Mouse (Mus musculus) hindbrain, embryonic 11.5 days (tissue): ENCODE measurements around the gene Lemd1. TPM values are rescaled to one million over a fixed set of nuclear protein-coding genes. Genes with fewer than 3 reads are reported as not detected.
A peak's percentile ranks its signal among the peaks of the same experiment; 100 is the strongest.

ENCODE experiments used
- ATAC-seq: fragments of 200-750 bp; cut with Nextera tagmentation; 2 replicates; pipeline ENCODE4 v1.8.0; 2017; ENCODE audit warnings: mild to moderate bottlenecking, moderate TSS enrichment, moderate library complexity; ENCODE audit not compliant: low FRiP score
- DNase-seq: peaks from one replicate; pipeline ENCODE4 v3.0.0-alpha.2; 2015; ENCODE audit warnings: low spot score
- H3K27ac ChIP-seq: fragments of 300-500 bp; sonication (generic); 2 replicates; pipeline ENCODE4 v1.5.1; 2014; ENCODE audit warnings: mild to moderate bottlenecking, low read depth, low read length
- H3K27me3 ChIP-seq: fragments of 300-500 bp; sonication (generic); 2 replicates; pipeline ENCODE4 v1.6.1; 2014; ENCODE audit warnings: mild to moderate bottlenecking, low read length, moderate library complexity, mixed read lengths; ENCODE audit not compliant: control insufficient read depth, insufficient read depth
- H3K36me3 ChIP-seq: fragments of 300-500 bp; sonication (generic); 2 replicates; pipeline ENCODE4 v1.6.1; 2014; ENCODE audit warnings: mild to moderate bottlenecking, low read length, moderate library complexity, mixed read lengths; ENCODE audit not compliant: control insufficient read depth, insufficient read depth
- H3K4me1 ChIP-seq: fragments of 300-500 bp; sonication (generic); replicated peaks from 2 replicates; pipeline ENCODE4 v1.6.1; 2014; ENCODE audit warnings: low read length, mixed read lengths; ENCODE audit not compliant: control insufficient read depth, insufficient read depth
- H3K4me2 ChIP-seq: fragments of 300-500 bp; sonication (generic); replicated peaks from 2 replicates; pipeline ENCODE4 v1.6.1; 2014; ENCODE audit warnings: mild to moderate bottlenecking, low read depth, low read length
- H3K4me3 ChIP-seq: fragments of 300-500 bp; sonication (generic); 2 replicates; pipeline ENCODE4 v1.5.1; 2014; ENCODE audit warnings: low read depth, low read length
- H3K9ac ChIP-seq: fragments of 300-500 bp; sonication (generic); 2 replicates; pipeline ENCODE4 v1.6.1; 2014; ENCODE audit warnings: low read depth, low read length
- H3K9me3 ChIP-seq: fragments of 300-500 bp; sonication (generic); 2 replicates; pipeline ENCODE4 v1.6.1; 2016; ENCODE audit warnings: low read length; ENCODE audit not compliant: control insufficient read depth
- WGBS: fragments of 180-500 bp; shearing (Covaris S2); extraction: QIAGEN DNeasy Blood & Tissue Kit; methylation state at CpG from one replicate; pipeline ENCODE4 v1.1.7; 2014; 5-methylcytosine and 5-hydroxymethylcytosine counted together
- polyA plus RNA-seq: library from polyadenylated mRNA; unstranded; fragments of >200 nt; fragmentation: Nextera tagmentation; extraction: Ambion mirVana; gene quantifications from 2 replicates; pipeline ENCODE4 v1.2.1, GENCODE M21; 2014

Gene Lemd1
- polyA plus RNA-seq, 1 experiment from 2014 or later = 11.3 TPM

DNA sequence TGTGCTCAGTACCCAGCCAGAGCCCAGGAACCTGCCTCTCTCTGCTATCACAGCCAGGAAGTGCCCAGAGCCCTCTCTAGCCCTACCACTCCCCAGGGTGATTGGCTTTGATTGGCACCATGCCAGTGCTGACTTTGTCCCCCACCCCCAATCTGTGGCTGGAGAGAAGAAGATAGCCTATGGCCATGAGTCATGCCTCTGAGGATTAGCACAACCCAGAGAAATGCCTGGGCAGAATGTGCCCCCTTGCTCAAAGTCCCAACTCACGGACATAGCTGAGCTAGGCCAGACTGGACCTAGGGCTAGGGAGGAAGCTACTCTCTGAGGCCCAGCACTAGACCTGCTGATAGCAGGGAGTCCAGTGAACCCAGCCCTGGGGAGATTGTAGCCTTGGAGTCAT is 41.1 kb upstream of the Lemd1 start:
- DNase-seq = no peak
- Histone ChIP-seq H3K27me3 (no peaks in the 10 kb centered on the region), H3K9me3 (no peaks in the 10 kb centered on the region), H3K9ac (no peak overlapping the region), H3K4me2 (no peak overlapping the region), H3K4me3 (no peak overlapping the region), H3K4me1 (0 out of 2 replicates have a peak, but pooled peaks cover 4% of the 10 kb centered on the region), H3K36me3 (no peaks in the 10 kb centered on the region), H3K27ac (no peak overlapping the region)
- 56% methylated on average over 1 of the region's 1 CpGs for WGBS
- no peak for ATAC-seq

DNA sequence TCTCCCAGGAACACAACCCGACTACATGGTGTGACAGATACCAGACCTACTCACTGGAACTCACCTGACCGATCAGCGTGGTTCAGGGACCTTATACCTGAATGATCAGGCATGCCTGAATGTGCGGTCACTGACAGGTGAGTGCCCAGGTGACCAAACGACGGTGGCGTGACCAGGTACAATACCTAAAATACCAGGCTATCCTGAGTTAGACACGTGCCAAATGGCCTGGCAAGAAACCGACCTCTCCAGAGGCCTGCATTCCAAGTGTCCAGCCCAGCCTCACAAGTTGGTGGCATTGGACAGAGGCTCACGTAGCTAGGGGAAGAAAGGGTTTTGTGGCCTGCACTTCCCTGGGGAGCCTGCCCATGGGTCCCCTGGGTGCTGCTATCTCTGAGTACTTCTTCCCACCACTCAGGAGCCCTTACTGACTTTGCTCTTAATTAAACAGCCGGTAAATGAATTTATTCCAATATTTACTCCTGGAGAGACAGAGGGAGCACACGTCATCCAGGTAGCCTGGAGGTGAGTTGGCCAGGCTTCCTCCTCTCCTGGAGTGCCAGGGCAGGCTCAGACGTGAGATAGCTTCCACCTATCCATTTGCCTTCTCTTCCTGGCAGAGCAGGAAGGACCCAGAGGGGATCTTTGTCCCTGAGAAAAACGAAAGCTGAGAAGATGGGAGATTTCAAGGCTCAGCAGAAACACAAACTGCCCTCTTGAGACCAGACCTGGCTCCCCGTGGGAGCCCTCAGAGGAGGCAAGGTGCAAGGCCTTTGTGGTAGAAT is 40.2 kb upstream of the Lemd1 start:
- WGBS = 73% methylated on average over 15 of the region's 15 CpGs
- H3K4me1 ChIP-seq = 0 out of 2 replicates have a peak, but pooled peaks cover 4% of the 10 kb centered on the region

DNA sequence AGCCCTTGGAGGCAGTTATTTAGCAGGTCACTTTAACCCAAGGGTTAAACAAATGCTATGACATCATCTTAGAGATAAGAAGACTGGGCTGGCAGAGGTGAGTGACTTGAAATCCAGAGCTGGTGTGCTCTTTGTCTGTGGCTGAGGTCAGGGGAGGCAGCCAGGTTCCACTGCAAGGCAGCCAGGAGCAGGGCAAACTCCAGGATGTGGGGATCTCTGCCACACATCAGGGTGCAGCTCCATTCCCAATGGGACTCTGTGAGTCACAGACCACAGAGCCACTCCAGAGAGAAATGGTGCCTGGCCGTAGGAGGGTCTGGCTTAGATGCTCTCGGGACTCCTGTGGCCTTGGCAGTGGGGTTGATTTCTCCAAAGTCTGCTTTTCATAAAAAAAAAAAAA is 39.3 kb upstream of the Lemd1 start:
- no peak overlapping the region for H3K4me2 ChIP-seq
- H3K4me1 ChIP-seq = 0 out of 2 replicates have a peak, but pooled peaks cover 4% of the 10 kb centered on the region
- H3K27ac ChIP-seq = no peak overlapping the region
- DNase-seq (no peak), ATAC-seq (no peak)
- no peak overlapping the region for H3K9ac ChIP-seq
- H3K9me3 ChIP-seq = no peaks in the 10 kb centered on the region
- 53% methylated on average over 2 of the region's 2 CpGs for WGBS
- no peak overlapping the region for H3K4me3 ChIP-seq
- H3K36me3 ChIP-seq = no peaks in the 10 kb centered on the region
- no peaks in the 10 kb centered on the region for H3K27me3 ChIP-seq

More for the DNA sequence above, 40.2 kb upstream of the Lemd1 start:
- no peak for ATAC-seq
- H3K4me2 ChIP-seq = no peak overlapping the region
- H3K9ac ChIP-seq = no peak overlapping the region
- H3K9me3 ChIP-seq = no peaks in the 10 kb centered on the region
- H3K27me3 ChIP-seq = no peaks in the 10 kb centered on the region
- H3K27ac ChIP-seq = no peak overlapping the region
- H3K36me3 ChIP-seq = no peaks in the 10 kb centered on the region
- no peak for DNase-seq
- H3K4me3 ChIP-seq = no peak overlapping the region

DNA sequence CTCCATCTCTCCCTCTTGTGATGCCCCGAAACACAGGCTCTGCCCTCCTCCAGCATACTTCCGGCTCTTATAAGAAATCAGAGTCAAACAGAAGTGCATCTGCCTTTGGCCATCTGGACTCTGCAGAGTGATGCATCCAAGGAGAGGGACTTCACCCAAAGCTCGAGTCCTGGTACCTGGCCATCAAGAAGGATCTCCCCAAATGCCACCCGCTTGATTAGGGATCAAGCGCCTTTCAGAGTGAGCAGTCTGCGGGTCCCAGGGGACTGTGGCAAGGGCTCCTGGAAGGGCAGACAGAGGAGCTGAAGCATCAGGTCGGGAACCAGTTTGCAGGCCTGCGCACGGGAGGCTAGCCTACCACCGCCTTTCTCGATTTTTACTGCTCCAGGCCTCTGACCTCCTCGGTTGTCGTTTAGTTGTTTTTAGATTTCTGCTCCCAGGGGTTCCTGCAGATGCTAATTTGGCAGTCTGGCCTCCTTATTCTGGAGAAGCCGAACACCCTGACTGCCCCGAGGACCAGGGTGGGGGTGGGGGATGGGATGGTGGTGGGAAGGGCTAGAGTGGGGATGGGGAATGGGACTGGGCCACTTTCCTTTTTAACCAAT is 38.0 kb upstream of the Lemd1 start:
- ATAC-seq = no peak
- Histone ChIP-seq H3K9ac (no peak overlapping the region), H3K27ac (no peak overlapping the region), H3K9me3 (no peaks in the 10 kb centered on the region), H3K4me2 (no peak overlapping the region), H3K4me3 (no peak overlapping the region), H3K27me3 (peaks cover 5% of the 10 kb centered on the region; the same call in 1 of the 2 replicates), H3K36me3 (no peaks in the 10 kb centered on the region), H3K4me1 (0 out of 2 replicates have a peak, but pooled peaks cover 4% of the 10 kb centered on the region)
- WGBS = 24% methylated on average over 15 of the region's 15 CpGs
- no peak for DNase-seq

DNA sequence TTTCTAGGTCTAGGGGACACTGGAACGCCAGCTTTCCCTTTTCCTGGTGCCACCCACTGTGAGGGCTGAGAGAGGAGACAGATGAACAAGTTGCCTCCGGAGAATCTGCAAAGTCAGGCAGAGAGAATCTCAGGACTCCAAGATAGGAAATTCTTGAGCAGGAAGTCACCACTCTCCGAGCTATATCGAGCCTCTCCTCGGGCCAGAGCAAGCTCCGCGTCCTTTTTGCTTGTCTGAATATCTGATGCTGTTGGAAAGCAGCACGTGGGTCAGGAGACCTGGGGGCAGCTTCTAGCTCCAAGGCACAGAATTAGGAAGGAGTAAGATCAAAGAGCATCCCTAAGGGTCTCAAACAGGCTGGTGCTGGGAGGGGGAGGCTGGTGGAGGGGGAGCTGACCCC is 37.5 kb upstream of the Lemd1 start:
- Histone ChIP-seq H3K36me3 (no peaks in the 10 kb centered on the region), H3K9me3 (no peaks in the 10 kb centered on the region), H3K4me2 (no peak overlapping the region), H3K4me1 (0 out of 2 replicates have a peak, but pooled peaks cover 4% of the 10 kb centered on the region), H3K4me3 (no peak overlapping the region), H3K27ac (no peak overlapping the region), H3K9ac (no peak overlapping the region), H3K27me3 (peaks cover 7% of the 10 kb centered on the region; the same call in 1 of the 2 replicates)
- ATAC-seq (no peak), DNase-seq (no peak)
- 13% methylated on average over 8 of the region's 8 CpGs for WGBS

DNA sequence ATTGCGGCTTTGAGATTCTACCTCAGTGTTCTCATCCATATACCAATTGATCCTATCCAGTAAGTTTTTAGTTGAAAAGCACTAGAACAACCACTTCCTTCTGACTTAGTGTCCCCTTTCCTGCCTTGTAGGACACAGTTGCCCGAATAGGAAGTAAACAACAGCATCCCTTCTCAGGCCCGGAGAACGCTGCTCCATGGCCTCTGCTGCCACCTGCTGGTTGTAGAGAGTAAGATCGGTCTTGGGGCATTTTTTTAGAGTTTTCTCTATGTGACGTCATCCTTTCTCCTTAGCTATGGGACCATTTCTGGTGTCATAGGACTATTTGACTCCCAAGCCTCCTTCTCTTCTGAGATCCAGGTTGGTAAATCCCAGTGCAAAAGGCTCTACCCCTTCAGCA is 35.5 kb upstream of the Lemd1 start:
- Histone ChIP-seq H3K36me3 (no peaks in the 10 kb centered on the region), H3K27me3 (peaks cover 10% of the 10 kb centered on the region; the same call in 1 of the 2 replicates), H3K9me3 (no peaks in the 10 kb centered on the region), H3K4me2 (no peak overlapping the region), H3K9ac (no peak overlapping the region), H3K4me3 (no peak overlapping the region), H3K4me1 (peaks cover 9% of the 10 kb centered on the region), H3K27ac (no peak overlapping the region)
- DNase-seq (peak; percentile 94), ATAC-seq (peak; percentile 43; the same call in 1 of the 2 replicates)
- 13% methylated on average over 6 of the region's 6 CpGs for WGBS

DNA sequence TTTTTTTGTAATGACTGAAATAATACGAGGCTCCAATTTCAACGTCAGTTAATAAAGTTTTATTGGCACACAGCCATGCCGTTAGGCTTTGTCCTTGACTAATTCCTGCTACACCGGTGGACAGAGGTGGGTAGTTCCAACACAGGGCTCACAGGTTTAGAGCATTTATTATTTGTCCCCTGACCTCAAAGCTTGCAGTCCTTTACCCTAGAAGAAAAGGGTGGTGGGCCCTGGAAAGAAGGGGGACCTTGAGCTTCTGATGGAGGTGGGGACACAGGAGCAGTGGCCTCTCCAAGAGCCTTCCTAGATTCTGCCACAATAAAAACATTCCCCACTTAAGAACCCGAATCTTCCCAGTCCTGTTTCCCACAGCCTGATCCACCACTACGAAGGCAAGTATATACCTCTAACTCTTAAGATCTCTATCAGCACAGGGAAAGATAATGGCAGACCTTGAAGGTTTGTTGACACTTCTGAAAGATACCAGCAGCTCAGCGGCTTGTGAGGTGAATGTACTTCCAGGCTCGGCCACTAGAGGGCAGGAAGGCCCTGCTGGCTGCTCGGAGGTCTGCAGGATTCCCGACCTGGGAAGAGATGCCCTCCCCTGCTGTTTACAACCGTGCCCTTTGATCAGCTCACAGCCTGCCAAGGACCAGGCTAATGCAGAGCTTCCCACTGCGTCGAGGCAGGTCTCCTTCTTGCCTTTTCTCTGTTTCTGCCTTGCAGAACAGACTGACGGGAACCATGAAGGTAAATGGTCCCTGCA is 34.0 kb upstream of the Lemd1 start:
- Histone ChIP-seq H3K4me1 (peaks cover 9% of the 10 kb centered on the region), H3K27ac (no peak overlapping the region), H3K27me3 (peaks cover 10% of the 10 kb centered on the region; the same call in 1 of the 2 replicates), H3K36me3 (no peaks in the 10 kb centered on the region), H3K4me2 (peak overlapping the region; percentile 8; the same call in 1 of the 2 replicates), H3K9me3 (no peaks in the 10 kb centered on the region), H3K4me3 (no peak overlapping the region), H3K9ac (peak overlapping the region; percentile 28; the same call in 1 of the 2 replicates)
- WGBS = 24% methylated on average over 14 of the region's 14 CpGs
- DNase-seq = peak; percentile 93
- ATAC-seq = peak; percentile 75; the same call in 1 of the 2 replicates

DNA sequence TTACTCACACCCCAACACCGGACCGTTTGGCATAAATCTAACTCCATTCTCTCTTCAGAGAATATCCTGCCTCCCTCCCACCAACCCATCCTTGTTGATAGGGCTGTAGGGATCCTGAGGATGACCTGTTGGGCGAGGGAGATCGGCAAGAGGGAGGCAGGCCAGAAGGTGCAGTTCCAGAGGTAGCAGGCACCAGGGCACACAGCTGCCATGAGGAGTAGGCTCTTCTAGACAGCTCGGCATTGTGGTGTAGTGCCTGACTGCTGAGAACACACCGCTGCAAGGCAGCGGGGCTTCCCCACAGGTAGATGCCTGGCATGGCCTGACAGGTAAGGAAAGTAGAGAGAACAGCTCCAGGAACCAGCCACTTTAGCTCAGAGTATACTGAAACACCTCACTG is 33.4 kb upstream of the Lemd1 start:
- Histone ChIP-seq H3K27me3 (peaks cover 10% of the 10 kb centered on the region; the same call in 1 of the 2 replicates), H3K9me3 (no peaks in the 10 kb centered on the region), H3K4me2 (0 out of 2 replicates have a peak overlapping the region, but pooled peaks have one; percentile 8), H3K27ac (no peak overlapping the region), H3K4me3 (no peak overlapping the region), H3K4me1 (peaks cover 9% of the 10 kb centered on the region), H3K36me3 (no peaks in the 10 kb centered on the region), H3K9ac (peak overlapping the region; percentile 28; the same call in 1 of the 2 replicates)
- peak; percentile 15; the same call in 1 of the 2 replicates for ATAC-seq
- no peak for DNase-seq
- WGBS = 22% methylated on average over 7 of the region's 7 CpGs
